Mouse (Mus musculus): ENCODE results near the gene Rab11a.
"Not testable (repeated sequence)": the region's sequence is repeated elsewhere in the genome, so short reads cannot be mapped to it uniquely, and the experiment has no call there.

Gene Rab11a

GRCm38 (mm10) chr9:64695266-64695665 lies 42.3 kb downstream of the Rab11a start:
- no peak for DNase-seq (ENCODE audit: low read depth, low spot score)

GRCm38 (mm10) chr9:64693094-64693493 lies 44.5 kb downstream of the Rab11a start:
- no peak for DNase-seq (ENCODE audit: low read depth, low spot score)

- DNase-seq (ENCODE audit: low read depth, low spot score) = no peak
Observed at GRCm38 (mm10) chr9:64691176-64691575, 46.4 kb downstream of the Rab11a start.

GRCm38 (mm10) chr9:64690771-64691170 lies 46.8 kb downstream of the Rab11a start:
- DNase-seq (ENCODE audit: low read depth, low spot score) = no peak

- DNase-seq (ENCODE audit: low read depth, low spot score) = no peak
Observed at GRCm38 (mm10) chr9:64688015-64688394, 49.6 kb downstream of the Rab11a start.

GRCm38 (mm10) chr9:64687122-64688014 lies 50.2 kb downstream of the Rab11a start:
- no peak for DNase-seq (ENCODE audit: low read depth, low spot score)

GRCm38 (mm10) chr9:64671341-64672319 lies 65.9 kb downstream of the Rab11a start:
- DNase-seq (ENCODE audit: low read depth, low spot score) = not testable (repeated sequence)

- DNase-seq (ENCODE audit: low read depth, low spot score) = no peak
Observed at GRCm38 (mm10) chr9:64668001-64668400, 69.6 kb downstream of the Rab11a start.

GRCm38 (mm10) chr9:64667513-64667912 lies 70.0 kb downstream of the Rab11a start:
- peak; percentile 8 for DNase-seq (ENCODE audit: low read depth, low spot score)

GRCm38 (mm10) chr9:64666549-64666948 lies 71.0 kb downstream of the Rab11a start:
- no peak for DNase-seq (ENCODE audit: low read depth, low spot score)
